Mouse (Mus musculus) ZHBTc4 (cell line): ENCODE measurements at regions not wholly inside any gene's neighbourhood (a gene's known extent, or its start where the extent isn't known, plus 50 kb on each side); places are given as distances from the start of the nearest gene placed in this dataset.
"Not testable (repeated sequence)": the region's sequence is repeated elsewhere in the genome, so short reads cannot be mapped to it uniquely, and the experiment has no call there.

Experiments
- DNase-seq: peaks from one replicate; pipeline ENCODE4 v3.0.0-alpha.2; 2011; ENCODE audit warnings: low read depth, low spot score

DNA sequence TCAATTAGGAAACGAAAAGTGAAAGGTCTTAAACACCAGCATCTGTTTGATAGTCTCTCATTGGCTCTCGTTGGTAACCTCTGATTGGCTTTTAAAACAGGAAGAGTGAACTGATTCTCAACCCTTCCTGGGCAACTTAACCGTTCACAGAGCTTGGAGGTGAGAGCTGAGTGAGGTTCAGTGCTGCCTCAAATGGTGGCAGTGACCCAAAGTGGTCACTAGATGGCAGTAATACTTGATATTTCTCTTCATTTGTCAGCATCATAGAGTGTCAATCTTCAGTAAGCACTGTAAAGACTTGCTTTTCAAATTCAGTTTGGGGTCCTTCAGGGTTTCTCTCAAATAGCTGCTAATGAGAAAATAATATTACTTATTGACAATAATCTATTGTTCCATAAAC, 321.8 kb upstream of the Gdi2 start:
- peak; percentile 71 for DNase-seq

DNA sequence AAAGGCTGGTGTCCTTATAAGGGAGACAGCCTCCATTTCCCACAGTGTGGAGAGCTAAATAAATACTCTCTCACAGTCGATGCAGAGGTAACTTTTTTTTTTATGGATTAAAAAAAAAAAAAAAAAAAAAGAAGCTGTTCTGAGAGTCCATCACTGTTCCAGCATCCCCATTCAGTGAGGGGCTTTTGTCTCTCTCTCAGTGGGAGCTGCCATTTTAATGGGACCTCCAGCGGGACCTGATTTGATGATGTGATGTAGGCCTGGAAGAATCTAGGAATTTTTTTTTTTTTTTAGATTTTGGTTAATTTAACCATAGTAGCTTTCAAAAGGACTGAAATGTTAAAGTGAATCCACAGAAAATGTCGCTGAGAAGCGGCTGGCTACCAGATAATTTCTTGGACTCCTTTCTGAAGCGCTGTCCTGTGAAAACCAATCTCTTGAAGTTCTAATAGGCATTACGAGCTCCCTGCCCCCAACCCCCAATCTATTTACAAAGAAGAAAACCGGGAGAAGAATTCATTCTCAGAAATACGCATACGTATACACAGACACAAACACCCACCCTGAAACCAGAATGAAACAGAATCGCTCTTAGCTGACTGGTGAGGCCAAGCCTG, 316.8 kb upstream of the Gdi2 start:
- DNase-seq: not testable (repeated sequence)

DNA sequence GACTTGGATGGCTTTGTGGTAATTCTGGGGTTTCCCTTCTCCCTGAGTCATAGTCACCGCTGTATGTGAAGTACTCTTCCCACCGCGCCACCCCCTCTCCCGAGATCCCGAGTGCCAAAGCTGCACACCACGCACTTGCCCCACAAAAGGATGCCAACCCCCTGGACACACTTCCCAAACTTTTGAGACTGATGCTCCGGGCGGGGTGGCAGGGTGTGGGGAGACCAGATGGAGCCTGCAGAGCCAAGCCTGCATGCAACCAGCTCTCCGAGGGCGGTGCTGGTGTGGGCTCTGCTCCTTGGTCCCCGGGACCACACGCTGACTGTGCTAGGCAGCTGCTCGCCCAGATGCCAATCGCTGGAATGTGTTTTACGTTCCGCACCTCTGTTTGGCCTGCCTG, 316.2 kb upstream of the Gdi2 start:
- DNase-seq: peak; percentile 70

DNA sequence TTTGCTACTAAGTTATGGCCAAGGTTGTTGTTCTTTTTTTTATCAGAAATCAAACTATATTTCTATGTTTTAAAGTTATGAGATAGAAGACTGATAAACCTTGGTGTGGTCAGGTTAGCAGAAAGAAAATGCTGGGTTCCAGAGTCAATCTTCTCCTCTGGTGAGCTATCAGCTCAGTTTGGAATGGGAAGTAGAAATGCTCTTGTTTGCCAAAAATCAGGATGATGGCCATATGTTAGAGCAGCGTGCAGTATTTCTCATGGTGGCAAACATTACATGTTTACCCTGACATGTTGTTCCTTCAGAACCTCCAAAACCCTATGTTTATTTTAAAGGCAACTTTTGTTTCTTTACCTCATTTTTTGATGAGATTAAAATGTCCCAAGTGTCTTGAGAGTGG, 279.5 kb upstream of the Gdi2 start:
- DNase-seq: no peak

DNA sequence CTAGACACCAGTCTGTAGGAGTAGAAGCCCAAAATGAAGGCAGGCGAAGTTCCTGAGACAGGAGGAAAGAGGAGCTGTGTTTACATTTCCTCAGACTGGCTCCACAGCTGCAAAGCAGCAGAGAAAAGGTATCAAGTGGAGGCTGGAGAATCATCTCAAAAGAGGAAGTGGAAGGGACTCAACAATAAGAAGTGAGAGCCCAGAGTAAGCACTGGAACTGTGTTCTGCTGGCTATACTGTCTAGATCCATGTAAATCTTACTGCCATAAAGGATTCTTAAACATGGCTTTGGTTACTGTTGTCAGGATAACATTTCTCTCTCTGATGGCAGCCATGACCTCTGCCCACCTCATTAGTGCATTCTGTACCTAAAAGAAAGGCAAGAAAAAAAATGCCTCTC, 261.7 kb upstream of the Gdi2 start:
- not testable (repeated sequence) for DNase-seq
